Mouse (Mus musculus) kidney, embryonic 16.5 days (tissue): Measurements from ENCODE around the gene Diaph3. TPM values are rescaled to one million over a fixed set of nuclear protein-coding genes. Genes with fewer than 3 reads are reported as not detected.

ENCODE experiments used
- ATAC-seq: fragments of 200-750 bp; cut with Nextera tagmentation; 2 replicates; pipeline ENCODE4 v1.8.0; 2017; ENCODE audit warnings: moderate TSS enrichment; ENCODE audit not compliant: low FRiP score, low TSS enrichment
- H3K27ac ChIP-seq: fragments of 300-500 bp; sonication (generic); 2 replicates; pipeline ENCODE4 v1.5.1; 2014; ENCODE audit warnings: low read length
- H3K27me3 ChIP-seq: fragments of 300-500 bp; sonication (generic); 2 replicates; pipeline ENCODE4 v1.6.1; 2014; ENCODE audit warnings: low read length, control low read depth, mixed read lengths; ENCODE audit not compliant: insufficient read depth
- H3K36me3 ChIP-seq: fragments of 300-500 bp; sonication (generic); 2 replicates; pipeline ENCODE4 v1.6.1; 2014; ENCODE audit warnings: low read length, control low read depth, mixed read lengths; ENCODE audit not compliant: insufficient read depth
- H3K4me1 ChIP-seq: fragments of 300-500 bp; sonication (generic); 2 replicates; pipeline ENCODE4 v1.6.1; 2014; ENCODE audit warnings: low read length, control low read depth, mixed read lengths; ENCODE audit not compliant: insufficient read depth
- H3K4me2 ChIP-seq: fragments of 300-500 bp; sonication (generic); replicated peaks from 2 replicates; pipeline ENCODE4 v1.6.1; 2014; ENCODE audit warnings: low read depth, low read length
- H3K4me3 ChIP-seq: fragments of 300-500 bp; sonication (generic); 2 replicates; pipeline ENCODE4 v1.5.1; 2014; ENCODE audit warnings: mild to moderate bottlenecking, low read length
- H3K9ac ChIP-seq: fragments of 300-500 bp; sonication (generic); replicated peaks from 2 replicates; pipeline ENCODE4 v1.6.1; 2014; ENCODE audit warnings: low read length
- H3K9me3 ChIP-seq: fragments of 300-500 bp; sonication (generic); 2 replicates; pipeline ENCODE4 v1.6.1; 2016; ENCODE audit warnings: low read length, control low read depth
- WGBS: fragments of 180-500 bp; shearing (Covaris S2); extraction: QIAGEN DNeasy Blood & Tissue Kit; methylation state at CpG from one replicate; pipeline ENCODE4 v1.1.7; 2014; 5-methylcytosine and 5-hydroxymethylcytosine counted together
- polyA plus RNA-seq: library from polyadenylated mRNA; unstranded; fragments of >200 nt; fragmentation: Nextera tagmentation; extraction: Ambion mirVana; gene quantifications from 2 replicates; pipeline ENCODE4 v1.2.1, GENCODE M21; 2015

The Diaph3 gene
- polyA plus RNA-seq, 1 experiment from 2014 or later = 8.6 TPM

- Histone ChIP-seq H3K9ac (no peak overlapping the region), H3K27ac (no peak overlapping the region), H3K27me3 (no peaks in the 10 kb centered on the region), H3K4me1 (peaks cover 3% of the 10 kb centered on the region; the same call in 1 of the 2 replicates), H3K4me3 (no peak overlapping the region), H3K9me3 (no peaks in the 10 kb centered on the region), H3K4me2 (no peak overlapping the region), H3K36me3 (no peaks in the 10 kb centered on the region)
- WGBS = 66% methylated on average over 6 of the region's 6 CpGs
- no peak for ATAC-seq
These were observed 14.9 kb downstream of the Diaph3 start for GRCm38 (mm10) chr14:87126076-87126639.

GRCm38 (mm10) chr14:87125492-87125891, 15.5 kb downstream of the Diaph3 start:
- Histone ChIP-seq H3K27me3 (no peaks in the 10 kb centered on the region), H3K4me3 (no peak overlapping the region), H3K36me3 (no peaks in the 10 kb centered on the region), H3K4me1 (peaks cover 3% of the 10 kb centered on the region; the same call in 1 of the 2 replicates), H3K27ac (no peak overlapping the region), H3K4me2 (no peak overlapping the region), H3K9me3 (no peaks in the 10 kb centered on the region), H3K9ac (no peak overlapping the region)
- no peak for ATAC-seq
- 82% methylated on average over 5 of the region's 5 CpGs for WGBS

DNA sequence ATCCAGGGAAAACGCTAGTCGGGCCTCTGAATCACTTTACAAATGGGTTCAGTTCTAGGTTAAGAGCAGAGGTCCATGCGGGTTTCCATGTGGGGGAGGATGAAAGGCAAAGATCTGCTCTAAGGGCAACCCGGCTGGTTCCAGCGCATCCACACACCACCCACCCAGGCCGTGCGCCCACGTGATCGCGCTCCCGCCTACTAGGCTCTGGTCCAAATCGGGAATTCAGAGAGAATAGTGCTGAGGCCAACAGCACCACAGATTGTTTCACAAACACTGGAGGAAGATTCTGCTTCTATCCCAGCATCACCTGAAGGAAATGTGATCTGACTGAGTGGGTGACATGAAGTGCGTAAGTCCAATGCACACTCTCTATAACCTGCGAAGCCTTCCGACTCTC, 17.9 kb downstream of the Diaph3 start:
- 88% methylated on average over 15 of the region's 15 CpGs for WGBS

DNA sequence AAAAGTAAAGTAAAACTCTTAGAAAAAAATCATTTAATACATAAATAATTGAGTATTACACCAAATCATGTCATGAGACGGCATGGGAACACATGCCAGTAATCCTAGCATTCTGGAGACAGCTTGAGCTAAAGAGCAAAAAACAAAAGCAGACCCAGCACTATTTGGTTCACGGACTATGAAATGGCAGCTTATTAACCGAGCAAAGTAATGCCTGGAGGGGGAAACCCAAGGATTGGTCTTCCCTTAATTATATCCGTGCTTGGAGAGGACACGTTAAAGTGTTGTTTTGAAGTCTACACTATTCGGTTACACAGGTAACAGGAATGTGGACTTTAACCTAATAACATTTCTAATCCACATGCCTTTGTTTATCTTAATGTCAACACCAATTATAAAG, 19.2 kb downstream of the Diaph3 start:
- H3K27me3 ChIP-seq = no peaks in the 10 kb centered on the region
- no peak overlapping the region for H3K27ac ChIP-seq
- WGBS = 43% methylated on average over 6 of the region's 6 CpGs
- H3K36me3 ChIP-seq = no peaks in the 10 kb centered on the region
- H3K4me2 ChIP-seq = no peak overlapping the region
- no peak overlapping the region for H3K4me3 ChIP-seq
- ATAC-seq = no peak
- no peaks in the 10 kb centered on the region for H3K9me3 ChIP-seq
- peaks cover 3% of the 10 kb centered on the region; the same call in 1 of the 2 replicates for H3K4me1 ChIP-seq
- no peak overlapping the region for H3K9ac ChIP-seq

More for the DNA sequence above, 17.9 kb downstream of the Diaph3 start:
- Histone ChIP-seq H3K9ac (no peak overlapping the region), H3K36me3 (no peaks in the 10 kb centered on the region), H3K27me3 (no peaks in the 10 kb centered on the region), H3K4me2 (no peak overlapping the region), H3K4me1 (peaks cover 3% of the 10 kb centered on the region; the same call in 1 of the 2 replicates), H3K4me3 (no peak overlapping the region), H3K27ac (no peak overlapping the region), H3K9me3 (no peaks in the 10 kb centered on the region)
- ATAC-seq = peak; percentile 39; the same call in 1 of the 2 replicates

DNA sequence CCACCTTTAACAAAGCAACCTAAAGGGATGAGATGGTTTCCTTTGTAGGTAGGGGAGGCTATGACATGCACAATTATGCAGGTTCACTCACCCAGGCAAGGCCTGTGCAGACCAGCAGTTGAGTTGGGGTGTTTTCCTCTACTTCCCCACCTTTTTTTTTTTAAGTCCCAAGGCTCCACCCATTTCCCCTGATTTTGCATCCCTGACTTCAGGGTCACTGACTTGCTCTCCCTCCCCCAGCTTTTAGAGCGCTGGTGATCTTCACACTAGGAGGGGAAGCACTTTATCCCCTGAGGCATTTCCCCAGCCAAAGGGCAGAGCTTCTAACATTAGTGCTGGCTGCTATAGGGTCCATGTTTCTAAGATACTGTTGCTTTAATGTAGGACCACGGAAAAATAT, 30.4 kb downstream of the Diaph3 start:
- Histone ChIP-seq H3K36me3 (no peaks in the 10 kb centered on the region), H3K9me3 (no peaks in the 10 kb centered on the region), H3K27ac (no peak overlapping the region), H3K27me3 (no peaks in the 10 kb centered on the region), H3K4me1 (no peaks in the 10 kb centered on the region), H3K9ac (no peak overlapping the region), H3K4me3 (no peak overlapping the region), H3K4me2 (no peak overlapping the region)
- 17% methylated on average over 2 of the region's 2 CpGs for WGBS
- ATAC-seq = no peak

DNA sequence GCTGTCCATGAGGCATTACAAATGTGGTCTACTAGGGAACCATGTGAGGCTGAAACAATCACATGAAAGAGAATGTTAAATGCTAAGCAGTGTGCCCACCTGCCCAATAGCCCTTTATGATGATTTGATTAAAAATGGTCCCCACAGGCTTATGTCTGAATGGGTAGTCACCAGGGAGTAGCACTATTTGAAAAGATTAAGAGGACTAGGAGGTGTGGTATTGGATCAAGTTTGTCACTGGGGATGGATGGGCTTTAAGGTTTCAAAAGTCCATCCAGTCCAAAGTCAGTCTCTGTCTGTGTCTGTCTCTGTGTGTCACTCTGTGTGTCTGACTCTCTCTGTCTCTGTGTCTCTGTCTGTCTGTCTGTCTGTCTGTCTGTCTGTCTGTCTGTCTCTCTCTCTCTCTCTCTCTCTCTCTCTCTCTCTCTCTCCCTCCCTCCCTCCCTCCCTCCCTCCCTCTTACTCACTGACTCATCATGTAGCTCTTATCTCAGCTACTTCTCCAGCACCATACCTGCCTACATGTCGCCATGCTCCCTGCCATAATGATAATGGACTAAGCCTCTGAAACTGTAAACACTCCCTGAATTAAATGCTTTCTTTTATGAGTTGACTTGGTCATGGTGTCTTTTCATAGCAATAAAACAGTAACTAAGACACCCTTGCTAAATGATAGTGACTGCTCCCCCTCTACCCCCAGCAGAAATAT, 41.5 kb downstream of the Diaph3 start:
- Histone ChIP-seq H3K9ac (no peak overlapping the region), H3K4me3 (no peak overlapping the region), H3K9me3 (no peaks in the 10 kb centered on the region), H3K4me2 (no peak overlapping the region), H3K36me3 (no peaks in the 10 kb centered on the region), H3K27me3 (no peaks in the 10 kb centered on the region), H3K4me1 (no peaks in the 10 kb centered on the region), H3K27ac (no peak overlapping the region)
- WGBS = 95% methylated on average over 1 of the region's 1 CpGs
- no peak for ATAC-seq

- no peak for ATAC-seq
- no peaks in the 10 kb centered on the region for H3K9me3 ChIP-seq
- 89% methylated on average over 2 of the region's 2 CpGs for WGBS
- no peak overlapping the region for H3K4me3 ChIP-seq
- no peaks in the 10 kb centered on the region for H3K4me1 ChIP-seq
- no peak overlapping the region for H3K27ac ChIP-seq
- no peak overlapping the region for H3K4me2 ChIP-seq
- no peaks in the 10 kb centered on the region for H3K27me3 ChIP-seq
- H3K9ac ChIP-seq = no peak overlapping the region
- H3K36me3 ChIP-seq = no peaks in the 10 kb centered on the region
These were observed 42.9 kb downstream of the Diaph3 start for GRCm38 (mm10) chr14:87098093-87098492.

GRCm38 (mm10) chr14:87091522-87091921, 49.5 kb downstream of the Diaph3 start:
- H3K9me3 ChIP-seq = 0 out of 2 replicates have a peak, but pooled peaks cover 2% of the 10 kb centered on the region
- no peaks in the 10 kb centered on the region for H3K4me1 ChIP-seq
- no peak overlapping the region for H3K4me3 ChIP-seq
- no peaks in the 10 kb centered on the region for H3K36me3 ChIP-seq
- H3K9ac ChIP-seq = no peak overlapping the region
- H3K27ac ChIP-seq = no peak overlapping the region
- no peaks in the 10 kb centered on the region for H3K27me3 ChIP-seq
- H3K4me2 ChIP-seq = no peak overlapping the region
- 87% methylated on average over 3 of the region's 3 CpGs for WGBS
- no peak for ATAC-seq

DNA sequence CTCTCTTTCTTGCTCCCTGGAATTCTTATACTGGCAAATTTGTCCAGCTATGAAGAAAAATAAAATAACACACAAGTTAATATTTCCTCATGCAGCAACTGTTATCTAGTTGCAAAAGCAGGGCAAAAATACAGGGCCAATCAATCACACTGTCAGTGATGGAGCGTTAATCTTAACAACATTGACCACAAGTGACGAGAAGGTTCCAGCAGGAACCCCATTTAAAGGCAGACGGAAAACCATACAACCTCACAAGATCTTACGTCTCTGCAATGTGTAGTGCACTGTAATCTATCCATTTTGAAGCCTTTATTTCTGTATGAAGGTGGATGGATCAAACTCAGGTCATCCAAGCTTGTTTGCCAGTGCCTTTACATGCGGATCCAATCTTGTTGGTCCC, 49.9 kb downstream of the Diaph3 start:
- no peak overlapping the region for H3K4me2 ChIP-seq
- no peak overlapping the region for H3K27ac ChIP-seq
- no peak for ATAC-seq
- H3K4me1 ChIP-seq = no peaks in the 10 kb centered on the region
- WGBS = 65% methylated on average over 5 of the region's 5 CpGs
- H3K4me3 ChIP-seq = no peak overlapping the region
- no peaks in the 10 kb centered on the region for H3K27me3 ChIP-seq
- no peak overlapping the region for H3K9ac ChIP-seq
- 0 out of 2 replicates have a peak, but pooled peaks cover 2% of the 10 kb centered on the region for H3K9me3 ChIP-seq
- no peaks in the 10 kb centered on the region for H3K36me3 ChIP-seq

DNA sequence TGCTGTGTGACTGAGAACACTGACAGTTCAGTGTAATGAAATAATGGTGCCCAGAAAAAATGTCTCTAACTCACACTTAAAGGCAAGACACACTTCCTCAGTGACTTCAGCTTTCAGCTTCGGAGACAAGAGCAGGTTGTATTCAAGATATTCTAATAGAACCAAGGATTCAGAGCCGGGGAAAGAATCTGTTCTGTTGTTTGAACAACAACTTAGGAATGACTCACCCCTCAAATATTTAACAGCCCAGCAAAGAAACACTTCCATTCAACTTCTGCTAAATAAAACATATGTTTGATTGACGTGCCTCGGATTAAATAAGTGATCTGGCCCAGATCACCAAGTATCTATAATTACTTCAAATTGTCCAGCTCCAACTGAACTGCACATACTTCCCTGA, 52.1 kb downstream of the Diaph3 start:
- H3K36me3 ChIP-seq = no peaks in the 10 kb centered on the region
- H3K27me3 ChIP-seq = no peaks in the 10 kb centered on the region
- 79% methylated on average over 4 of the region's 4 CpGs for WGBS
- 0 out of 2 replicates have a peak, but pooled peaks cover 2% of the 10 kb centered on the region for H3K9me3 ChIP-seq
- no peak for ATAC-seq
- H3K4me3 ChIP-seq = no peak overlapping the region
- no peak overlapping the region for H3K27ac ChIP-seq
- no peak overlapping the region for H3K9ac ChIP-seq
- H3K4me1 ChIP-seq = no peaks in the 10 kb centered on the region
- H3K4me2 ChIP-seq = no peak overlapping the region
